Comparison of ENCODE assay signal across 8 mouse cellular contexts in the genomic region with DNA sequence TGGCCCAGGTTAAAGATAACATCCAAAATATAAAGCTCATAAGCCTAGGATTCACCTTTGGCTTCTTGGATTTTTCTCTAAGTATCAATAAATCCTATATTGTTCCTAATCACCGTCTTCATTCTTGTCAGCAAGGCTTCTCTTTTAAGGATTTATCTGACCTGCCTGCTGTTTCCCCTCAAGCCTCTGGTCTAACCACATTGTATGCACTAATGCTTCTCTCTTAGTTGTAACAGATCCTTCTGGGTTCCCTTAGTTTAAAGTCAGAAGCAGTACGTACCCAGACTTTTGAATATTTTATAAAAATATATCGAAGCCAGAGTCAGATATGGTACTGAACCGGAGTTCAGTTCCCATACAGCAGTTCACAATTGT. TPM values are rescaled to one million over a fixed set of nuclear protein-coding genes. Genes with fewer than 3 reads are reported as not detected.
A peak's percentile ranks its signal among the peaks of the same experiment; 100 is the strongest.
DNase-seq lines count a peak whose midpoint lies in the region; ATAC-seq and TF ChIP-seq lines count a peak whose summit lies in the region.

No protein-coding gene starts in this region.

- peak overlapping the region; percentile 66 for H3K4me3 ChIP-seq in layer of hippocampus, adult 2 months
- peak overlapping the region; percentile 60; the same call in 1 of the 2 replicates for H3K4me3 ChIP-seq in forebrain, embryonic 10.5 days
- no peak overlapping the region for H3K4me3 ChIP-seq in intestine, embryonic 15.5 days (replicated peaks)
- H3K4me3 ChIP-seq in midbrain, embryonic 16.5 days (ENCODE audit: low read depth, low read length): peak overlapping the region; percentile 60; the same call in 1 of the 2 replicates

- H3K27me3 ChIP-seq in forebrain, embryonic 10.5 days (ENCODE audit: poor library complexity, severe bottlenecking): peaks cover 70% of the 10 kb centered on the region
- no peaks in the 10 kb centered on the region for H3K27me3 ChIP-seq in intestine, embryonic 15.5 days (replicated peaks)
- no peaks in the 10 kb centered on the region for H3K27me3 ChIP-seq in midbrain, embryonic 16.5 days (ENCODE audit: control insufficient read depth, insufficient read depth, low read depth, low read length)

- TF ChIP-seq CTCF in layer of hippocampus, adult 2 months (conservative IDR thresholded peaks at IDR 0.05): no peak

- no peak for DNase-seq in layer of hippocampus, adult 2 months (ENCODE audit: low spot score in 2 of 2)
- no peak for DNase-seq in layer of hippocampus, adult 11-12 months (ENCODE audit: low spot score)
- DNase-seq in forebrain, embryonic 10.5 days (ENCODE audit: extremely low spot score, low spot score): no peak
- no peak for DNase-seq in right cerebral cortex, postnatal 14 days
- no peak for DNase-seq in retina, embryonic 14.5 days (ENCODE audit: low spot score)
- DNase-seq in kidney, adult 9 months: no peak

- 81% methylated on average over 4 of the region's 4 CpGs for WGBS in forebrain, embryonic 10.5 days
- 85% methylated on average over 4 of the region's 4 CpGs for WGBS in intestine, embryonic 15.5 days
- WGBS in midbrain, embryonic 16.5 days: 83% methylated on average over 4 of the region's 4 CpGs

- peaks cover 12% of the 10 kb centered on the region for H3K36me3 ChIP-seq in forebrain, embryonic 10.5 days (replicated peaks)
- H3K36me3 ChIP-seq in intestine, embryonic 15.5 days: no peaks in the 10 kb centered on the region
- no peaks in the 10 kb centered on the region for H3K36me3 ChIP-seq in midbrain, embryonic 16.5 days (ENCODE audit: control insufficient read depth, insufficient read depth, low read length)

- no peak overlapping the region for H3K4me2 ChIP-seq in intestine, embryonic 15.5 days (replicated peaks)
- H3K4me2 ChIP-seq in midbrain, embryonic 16.5 days (ENCODE audit: low read length): peak overlapping the region; percentile 20

- no peaks in the 10 kb centered on the region for H3K9me3 ChIP-seq in forebrain, embryonic 10.5 days
- no peaks in the 10 kb centered on the region for H3K9me3 ChIP-seq in intestine, embryonic 15.5 days
- H3K9me3 ChIP-seq in midbrain, embryonic 16.5 days (replicated peaks; ENCODE audit: control insufficient read depth, low read length, poor library complexity, severe bottlenecking): no peaks in the 10 kb centered on the region

- H3K4me1 ChIP-seq in forebrain, embryonic 10.5 days: no peaks in the 10 kb centered on the region
- no peaks in the 10 kb centered on the region for H3K4me1 ChIP-seq in intestine, embryonic 15.5 days (replicated peaks)
- no peaks in the 10 kb centered on the region; the same call in 1 of the 2 replicates for H3K4me1 ChIP-seq in midbrain, embryonic 16.5 days (ENCODE audit: control insufficient read depth, insufficient read depth, low read length)

- H3K9ac ChIP-seq in intestine, embryonic 15.5 days: no peak overlapping the region
- H3K9ac ChIP-seq in midbrain, embryonic 16.5 days (ENCODE audit: low read depth, low read length): no peak overlapping the region; the same call in 1 of the 2 replicates

- 0 out of 2 replicates have a peak, but pooled peaks have one; percentile 17 for ATAC-seq in intestine, embryonic 15.5 days
- ATAC-seq in midbrain, embryonic 16.5 days: peak; percentile 67

- peak overlapping the region; percentile 77 for H3K27ac ChIP-seq in layer of hippocampus, adult 2 months
- H3K27ac ChIP-seq in forebrain, embryonic 10.5 days: no peak overlapping the region
- H3K27ac ChIP-seq in intestine, embryonic 15.5 days: no peak overlapping the region
- H3K27ac ChIP-seq in midbrain, embryonic 16.5 days (ENCODE audit: low read length): no peak overlapping the region

RNA-seq across cellular contexts. Expression of a gene that starts 0.3 kb away (rescaled TPM):
- total RNA-seq in layer of hippocampus, adult 2 months (2021): 10 to 100 TPM; 10.6 to 10.9 TPM
- polyA plus RNA-seq in forebrain, embryonic 10.5 days (2016; fragmentation: Nextera tagmentation; extraction: Ambion mirVana): 5.4 and 5.6 TPM in 2 replicates
- polyA plus RNA-seq in intestine, embryonic 15.5 days (2015; fragmentation: Nextera tagmentation; extraction: Ambion mirVana): 3.2 and 3.5 TPM in 2 replicates
- 5.0 TPM in 2 replicates for polyA plus RNA-seq in midbrain, embryonic 16.5 days (2015; fragmentation: Nextera tagmentation; extraction: Ambion mirVana)
